Mouse (Mus musculus): ENCODE measurements around the gene Kcnh2.
"Not testable (repeated sequence)": the region's sequence is repeated elsewhere in the genome, so short reads cannot be mapped to it uniquely, and the experiment has no call there.

The Kcnh2 gene

DNA sequence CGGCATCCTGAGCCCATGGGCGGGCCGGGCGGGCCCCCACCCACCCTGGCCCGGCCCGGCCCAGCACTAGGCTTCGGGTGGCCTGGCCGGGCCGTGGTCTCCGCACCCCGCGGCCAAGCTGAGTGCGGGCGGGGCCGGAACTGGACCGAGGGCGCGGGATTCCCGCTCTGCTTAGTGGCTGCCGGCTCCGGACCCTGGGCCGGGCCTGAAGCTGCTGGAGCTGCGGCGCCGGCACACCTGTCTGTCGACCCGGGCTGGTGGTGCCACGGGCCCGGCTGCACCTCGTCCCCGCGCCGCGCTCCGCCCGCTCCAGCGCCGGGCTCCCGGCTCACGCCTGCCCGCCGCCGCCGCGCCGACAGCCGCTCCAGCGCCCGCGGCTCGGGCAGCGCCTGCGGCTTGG is at the start of gene Kcnh2:
TSS of gene Kcnh2 (minus strand) at position 327 of the 400 bp plus-strand sequence.
- DNase-seq (ENCODE audit: low read depth, low spot score), result no peak

DNA sequence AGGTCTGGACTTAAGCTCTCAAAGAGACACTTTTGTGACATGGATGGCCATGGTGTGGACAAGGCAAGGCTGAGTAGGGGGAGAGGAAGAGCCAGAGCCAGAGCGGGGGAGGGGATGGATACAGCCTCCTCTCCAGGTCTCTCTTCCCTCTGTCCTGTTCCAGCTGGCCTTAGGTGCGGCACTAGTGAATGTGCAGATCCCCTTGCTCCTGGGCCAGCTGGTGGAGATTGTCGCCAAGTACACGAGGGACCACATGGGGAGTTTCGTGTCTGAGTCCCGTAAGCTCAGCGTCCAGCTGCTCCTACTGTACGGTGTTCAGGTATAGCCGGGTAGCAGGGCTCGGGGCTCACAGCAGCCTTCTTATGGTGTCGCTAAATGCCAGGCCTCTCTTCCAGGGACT is 49.0 kb upstream of the Kcnh2 start:
- DNase-seq (ENCODE audit: low read depth, low spot score), result no peak

DNA sequence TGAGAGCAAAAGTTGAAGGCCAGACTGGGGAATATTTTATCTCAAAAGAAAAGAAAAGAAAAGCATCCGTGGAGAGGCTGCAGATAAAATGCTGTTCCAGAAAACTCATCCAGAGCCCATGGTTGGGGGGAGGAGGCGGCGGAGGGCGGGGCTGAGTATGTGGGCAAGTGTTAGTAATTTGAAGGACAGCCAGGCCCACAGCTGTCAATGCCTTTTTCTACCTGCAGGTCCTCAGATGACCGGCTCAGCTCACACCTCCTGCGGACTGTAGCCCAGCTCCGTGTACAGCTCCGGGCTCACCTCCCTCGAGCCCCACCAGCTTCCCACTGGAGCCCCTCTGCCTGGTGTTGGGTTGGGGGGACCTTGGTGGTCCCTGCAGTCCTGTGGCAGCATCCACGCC is 48.3 kb upstream of the Kcnh2 start:
- DNase-seq (ENCODE audit: low read depth, low spot score), result no peak

DNA sequence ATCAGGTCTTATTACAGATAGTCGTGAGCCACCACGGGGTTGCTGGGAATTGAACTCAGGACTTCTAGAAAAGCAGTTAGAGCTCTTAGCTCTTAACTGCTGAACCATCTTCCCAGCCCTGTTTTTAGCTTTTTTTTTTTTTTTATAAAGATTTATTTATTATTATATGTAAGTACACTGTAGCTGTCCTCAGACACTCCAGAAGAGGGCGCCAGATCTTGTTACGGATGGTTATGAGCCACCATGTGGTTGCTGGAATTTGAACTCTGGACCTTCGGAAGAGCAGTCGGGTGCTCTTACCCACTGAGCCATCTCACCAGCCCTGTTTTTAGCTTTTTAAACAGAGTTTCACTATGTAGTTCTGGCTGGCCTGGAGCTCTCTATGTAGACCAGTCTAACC is 44.9 kb upstream of the Kcnh2 start:
- not testable (repeated sequence) for DNase-seq (ENCODE audit: low read depth, low spot score)

DNA sequence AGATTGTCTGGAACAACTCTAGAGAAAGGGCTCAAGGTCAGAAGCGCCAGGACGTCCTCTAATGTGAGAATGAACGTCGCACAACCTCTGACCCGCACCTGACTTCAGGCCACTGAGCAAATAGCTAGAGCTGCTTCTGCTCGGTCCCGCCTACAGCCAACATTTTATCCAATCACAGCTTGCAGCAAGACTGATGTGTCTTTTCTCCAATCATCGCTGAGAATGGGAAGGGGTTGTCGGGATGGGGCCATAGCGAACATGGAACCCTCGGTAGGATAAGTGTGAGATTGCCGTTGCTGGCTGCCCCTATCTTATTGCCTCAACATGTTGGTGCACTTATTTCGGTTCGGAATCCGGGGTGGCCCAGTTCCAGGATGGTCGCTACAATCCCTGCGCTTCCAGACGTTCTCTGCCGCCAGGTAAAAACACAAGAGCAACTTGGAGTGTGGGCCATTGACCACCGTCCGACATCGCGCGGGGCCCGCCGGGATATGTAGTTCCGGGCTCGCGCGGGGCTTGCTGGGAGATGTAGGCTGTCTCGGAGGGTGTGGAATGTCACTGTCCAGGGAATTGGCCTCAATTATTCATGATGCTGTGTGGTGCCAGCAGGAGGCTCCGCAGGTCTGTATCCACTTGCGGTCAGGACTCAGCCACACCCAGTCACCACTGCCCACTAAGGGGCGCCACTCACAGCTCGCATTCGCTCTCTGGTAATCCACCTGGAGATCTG is 42.9 kb upstream of the Kcnh2 start:
- DNase-seq (ENCODE audit: low read depth, low spot score), result peak; percentile 95

DNA sequence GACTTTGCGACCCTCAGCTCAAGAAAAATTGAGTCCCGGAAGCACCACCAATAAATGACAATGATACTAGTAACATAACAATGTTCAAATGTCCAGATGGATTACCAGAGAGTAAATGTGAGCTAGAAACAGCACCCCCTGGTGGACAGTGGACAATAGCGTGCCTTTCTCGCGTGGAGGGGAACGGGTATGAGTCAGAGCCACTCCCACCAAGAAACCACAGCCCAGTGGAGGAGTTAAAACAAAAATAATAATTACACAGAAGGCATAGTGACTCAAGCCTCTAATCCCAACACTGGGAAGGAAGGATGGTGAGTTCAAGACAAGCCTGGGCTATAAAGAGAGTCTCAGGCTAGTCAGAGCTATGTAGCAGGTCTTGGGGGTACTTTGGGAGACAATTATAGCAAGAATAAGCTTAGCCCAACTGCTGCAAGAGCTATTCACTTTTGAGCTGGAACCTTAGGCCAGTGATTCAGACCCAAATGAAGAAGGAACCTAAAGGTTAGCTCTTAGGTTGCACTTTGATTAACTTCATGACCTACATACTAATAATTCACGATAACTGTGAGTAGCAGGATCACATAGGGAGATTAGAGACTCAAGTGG is 42.1 kb upstream of the Kcnh2 start, which contains the start of gene Abcb8:
TSS of gene Abcb8 (plus strand) at position 272 of the 606 bp plus-strand sequence.
- peak; percentile 94 for DNase-seq (ENCODE audit: low read depth, low spot score)

DNA sequence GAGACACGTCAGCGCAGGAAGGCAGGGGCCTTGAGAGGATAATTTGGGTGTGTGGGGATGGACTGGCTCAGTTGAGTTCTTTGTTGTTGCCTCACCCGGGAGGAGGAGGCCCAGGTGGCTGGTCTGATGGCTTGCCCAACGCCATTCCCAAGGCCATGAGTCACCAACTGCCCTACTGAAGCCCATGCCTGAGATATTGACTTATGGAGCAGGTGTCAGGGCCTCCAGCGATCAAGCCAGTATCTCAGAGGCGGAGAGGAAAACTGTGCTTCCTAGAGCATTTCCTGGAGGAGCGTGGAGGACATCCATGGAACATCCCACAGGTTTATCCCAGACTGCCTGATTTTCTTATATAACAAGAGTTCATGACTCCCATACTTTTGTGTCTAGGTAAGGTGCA is 41.3 kb upstream of the Kcnh2 start:
- DNase-seq (ENCODE audit: low read depth, low spot score), result no peak

DNA sequence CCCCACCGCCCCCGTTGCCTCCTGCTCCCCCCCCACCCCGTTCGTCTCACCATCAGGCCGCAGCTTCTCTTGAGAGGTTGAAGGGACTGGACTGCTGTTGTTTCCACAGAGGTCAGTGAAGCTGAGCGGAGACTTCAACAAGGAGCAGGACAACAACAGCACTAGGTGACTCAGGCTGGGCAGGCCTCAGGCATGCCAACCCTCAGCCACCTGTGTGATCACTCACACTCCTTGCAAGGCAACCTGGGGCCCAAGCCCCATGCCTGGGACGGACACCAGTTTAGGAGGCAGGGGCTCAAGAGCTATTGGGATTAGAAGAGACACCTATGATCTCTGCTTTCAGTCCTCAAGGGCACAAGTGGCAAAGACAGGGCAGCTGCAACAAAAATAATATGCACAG is 40.5 kb upstream of the Kcnh2 start, which contains the start of gene Atg9b:
TSS of gene Atg9b (minus strand) at position 280 of the 400 bp plus-strand sequence.
- DNase-seq (ENCODE audit: low read depth, low spot score), result no peak

DNA sequence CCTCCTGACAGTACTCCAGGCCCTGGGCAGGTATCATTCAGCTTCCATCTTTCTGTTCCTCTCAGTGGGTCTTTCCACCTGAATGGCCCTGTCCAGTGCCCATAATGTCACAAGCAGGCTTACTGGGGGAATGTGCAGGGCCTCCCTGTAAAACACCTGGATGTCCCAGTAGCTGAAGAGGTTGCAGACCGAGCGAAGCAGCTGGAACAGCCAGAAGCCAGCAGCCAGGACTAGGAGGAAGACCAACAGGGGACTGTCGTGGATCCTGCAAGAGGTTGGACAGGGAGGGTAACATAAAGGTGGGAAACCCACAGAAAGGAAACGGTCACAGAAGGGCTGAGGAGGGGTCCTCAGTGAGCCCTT is 38.2 kb upstream of the Kcnh2 start:
- no peak for DNase-seq (ENCODE audit: low read depth, low spot score)

DNA sequence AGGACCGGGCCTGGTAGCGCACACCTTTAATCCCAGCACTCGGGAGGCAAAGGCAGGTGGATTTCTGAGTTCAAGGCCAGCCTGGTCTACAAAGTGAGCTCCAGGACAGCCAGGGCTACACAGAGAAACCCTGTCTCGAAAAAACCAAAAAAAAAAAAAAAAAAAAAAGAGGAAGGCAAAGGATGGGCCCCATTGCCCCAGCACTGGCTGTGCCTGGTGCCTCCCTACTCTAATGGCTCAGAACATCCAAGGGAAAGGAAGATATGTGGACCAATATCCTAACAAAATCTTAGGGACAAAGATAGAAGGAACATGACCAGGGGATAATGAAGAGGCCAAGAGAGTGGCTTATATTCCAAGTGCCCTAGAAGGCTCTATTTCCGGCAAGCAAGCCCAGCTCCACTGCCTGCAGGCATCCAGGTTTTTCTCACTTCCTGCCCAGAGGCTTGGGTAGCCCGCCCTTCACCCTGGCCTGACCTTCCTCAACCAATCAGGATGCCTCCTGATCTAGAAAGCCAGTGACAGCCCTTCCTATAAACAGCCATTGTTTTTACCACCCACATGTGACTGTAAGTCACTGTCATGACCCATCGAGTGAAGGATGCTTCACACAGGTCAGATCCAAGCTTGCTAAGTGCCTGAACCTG is 37.7 kb upstream of the Kcnh2 start:
- DNase-seq (ENCODE audit: low read depth, low spot score), result peak; percentile 74

DNA sequence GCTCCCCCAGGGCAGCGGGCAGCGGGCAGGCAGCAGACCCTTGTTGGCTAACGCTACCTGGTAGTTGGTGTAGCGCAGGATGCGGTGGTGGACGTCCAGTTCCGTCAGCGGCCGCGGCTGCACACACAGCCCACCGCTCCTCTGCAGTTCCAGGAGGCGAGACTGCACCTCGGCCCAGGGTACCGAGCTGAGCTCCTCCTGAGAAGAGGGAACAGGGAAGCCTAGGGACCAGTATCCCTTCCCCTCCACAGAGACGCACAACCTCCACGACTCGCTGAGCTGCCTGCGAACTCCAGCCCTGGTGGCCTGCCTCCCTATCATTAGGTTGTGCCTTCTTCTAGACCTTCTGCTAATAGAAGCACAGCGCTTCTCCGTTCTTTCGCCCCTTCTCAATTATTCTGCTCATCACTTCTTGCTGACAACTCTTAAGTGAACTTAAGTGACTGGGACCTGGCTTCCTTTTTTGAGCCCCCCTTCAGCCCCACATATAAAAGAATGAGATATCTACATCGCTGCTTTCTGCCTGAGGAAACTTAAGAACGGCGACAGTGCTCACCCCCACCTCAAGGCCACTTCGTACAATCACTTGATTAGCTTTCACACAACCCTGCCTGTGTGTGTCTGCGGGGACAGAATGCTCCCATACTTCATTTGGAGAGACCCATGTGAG is 37.0 kb upstream of the Kcnh2 start:
- no peak for DNase-seq (ENCODE audit: low read depth, low spot score)

DNA sequence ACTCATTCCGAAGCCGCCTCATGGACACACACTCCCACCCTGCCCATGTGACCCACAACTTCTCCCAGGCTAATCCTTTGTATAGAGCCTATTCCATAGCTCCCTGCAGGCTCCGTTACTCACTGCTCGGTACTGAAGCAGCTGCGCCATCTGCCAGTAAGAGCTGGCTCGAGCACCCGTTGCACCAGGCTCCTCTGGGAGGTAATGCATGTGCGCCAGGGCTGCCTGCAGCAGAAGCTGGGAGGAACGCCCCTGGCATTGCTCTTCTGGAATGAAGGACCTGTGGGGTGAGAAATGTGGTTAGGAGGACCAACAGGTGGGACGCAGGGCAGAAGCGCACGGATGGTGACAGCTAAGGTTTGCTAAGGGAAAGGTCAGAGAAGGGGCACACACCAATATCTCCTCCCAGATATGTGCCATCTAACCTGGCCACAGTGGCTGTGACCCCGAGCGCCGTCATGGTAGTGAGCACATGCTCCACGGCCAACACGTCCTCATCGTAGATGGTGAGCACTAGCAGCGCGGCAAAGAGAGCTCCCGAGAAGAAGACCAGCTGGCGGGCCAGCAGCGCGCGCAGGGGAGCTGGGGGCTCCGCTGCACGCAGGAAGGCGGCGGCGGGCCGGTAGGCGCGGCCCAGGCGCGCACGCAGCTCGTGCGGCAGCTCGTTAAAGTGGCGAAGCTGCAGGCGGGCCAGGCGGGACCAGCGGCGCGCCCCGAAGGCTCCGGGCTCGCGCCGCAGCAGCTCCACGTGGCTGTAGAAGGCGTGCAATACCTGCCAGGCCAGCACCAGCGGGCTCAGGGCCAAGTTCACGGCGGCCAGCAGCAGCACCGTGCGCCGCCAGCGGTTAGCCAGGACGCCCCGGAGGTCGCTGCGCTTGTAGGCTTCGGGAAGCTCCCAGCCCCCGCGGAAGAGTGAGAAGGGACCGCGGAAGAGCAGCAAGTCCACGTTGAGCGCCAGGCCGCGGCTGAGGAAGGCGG is 36.1 kb upstream of the Kcnh2 start:
- DNase-seq (ENCODE audit: low read depth, low spot score), result peak; percentile 69

DNA sequence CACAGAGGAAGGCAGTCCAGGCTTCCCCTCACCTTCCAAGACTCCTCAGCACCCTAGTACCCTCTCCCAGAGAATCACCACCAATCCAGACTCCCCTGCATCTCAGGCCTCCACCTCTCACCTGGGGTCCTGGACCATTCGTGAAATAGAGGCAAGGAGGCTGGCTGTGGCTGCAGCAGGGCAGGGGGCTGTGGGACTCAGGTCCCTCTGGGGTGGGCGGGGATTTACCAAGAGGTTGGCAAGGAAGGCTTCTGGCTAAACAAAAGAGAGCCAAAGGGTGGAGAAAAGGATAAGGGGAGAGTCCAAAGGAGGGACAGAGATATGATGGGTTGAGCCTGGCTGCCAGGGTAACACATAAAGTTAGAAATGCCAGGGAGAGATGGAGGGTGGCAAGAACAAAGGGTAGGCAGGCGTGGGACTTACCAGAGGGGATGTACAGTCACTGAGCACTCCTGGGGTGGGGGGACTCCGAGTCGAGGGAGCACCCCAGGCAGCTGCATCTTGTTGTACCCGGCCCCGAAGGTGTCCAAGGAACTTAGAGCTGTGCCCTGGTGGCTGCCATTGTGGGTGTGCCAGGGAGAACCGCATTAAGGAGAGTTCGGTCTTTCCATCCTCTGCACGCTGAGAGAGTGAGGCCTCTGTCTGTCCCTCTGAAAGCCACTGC is 34.6 kb upstream of the Kcnh2 start:
- no peak for DNase-seq (ENCODE audit: low read depth, low spot score)

DNA sequence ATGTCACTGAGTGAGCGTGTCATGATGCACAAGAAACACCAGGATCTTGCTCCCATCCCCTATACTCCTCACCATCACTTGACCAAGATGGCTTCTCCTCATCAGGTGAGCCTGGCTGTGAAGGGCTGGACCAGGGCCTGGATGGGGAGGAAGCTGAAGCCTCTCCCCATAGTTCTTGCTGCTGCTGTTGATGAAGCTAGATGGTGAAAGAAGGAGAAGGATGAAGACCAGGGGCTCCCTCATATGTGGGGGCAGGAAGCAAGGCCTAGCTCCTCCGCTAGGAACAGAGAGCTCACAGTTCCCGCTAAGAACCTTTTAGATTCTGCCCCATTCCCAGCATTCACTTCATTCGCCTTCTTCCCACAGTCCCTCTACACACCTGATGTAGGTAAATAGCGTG is 34.0 kb upstream of the Kcnh2 start:
- DNase-seq (ENCODE audit: low read depth, low spot score), result no peak

DNA sequence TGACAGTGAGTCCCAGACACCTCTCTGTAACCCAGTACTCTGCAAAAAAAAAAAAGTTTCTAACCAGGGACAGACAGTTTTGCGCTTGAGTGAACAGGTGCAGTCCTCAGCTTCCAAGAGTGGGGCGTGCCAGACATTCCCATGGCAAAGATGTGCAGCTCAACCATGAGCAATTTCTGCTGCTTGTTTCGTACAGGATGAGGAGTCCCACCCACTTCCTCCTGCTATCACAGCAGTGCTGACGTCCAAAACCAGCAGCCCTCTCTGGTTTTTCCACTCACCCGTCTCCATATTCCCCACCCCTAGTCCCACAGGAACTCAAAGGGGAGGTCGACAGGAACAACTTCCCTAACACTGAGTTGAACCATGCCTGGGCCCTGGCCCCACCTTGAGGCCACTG is 33.0 kb upstream of the Kcnh2 start:
- peak; percentile 73 for DNase-seq (ENCODE audit: low read depth, low spot score)

DNA sequence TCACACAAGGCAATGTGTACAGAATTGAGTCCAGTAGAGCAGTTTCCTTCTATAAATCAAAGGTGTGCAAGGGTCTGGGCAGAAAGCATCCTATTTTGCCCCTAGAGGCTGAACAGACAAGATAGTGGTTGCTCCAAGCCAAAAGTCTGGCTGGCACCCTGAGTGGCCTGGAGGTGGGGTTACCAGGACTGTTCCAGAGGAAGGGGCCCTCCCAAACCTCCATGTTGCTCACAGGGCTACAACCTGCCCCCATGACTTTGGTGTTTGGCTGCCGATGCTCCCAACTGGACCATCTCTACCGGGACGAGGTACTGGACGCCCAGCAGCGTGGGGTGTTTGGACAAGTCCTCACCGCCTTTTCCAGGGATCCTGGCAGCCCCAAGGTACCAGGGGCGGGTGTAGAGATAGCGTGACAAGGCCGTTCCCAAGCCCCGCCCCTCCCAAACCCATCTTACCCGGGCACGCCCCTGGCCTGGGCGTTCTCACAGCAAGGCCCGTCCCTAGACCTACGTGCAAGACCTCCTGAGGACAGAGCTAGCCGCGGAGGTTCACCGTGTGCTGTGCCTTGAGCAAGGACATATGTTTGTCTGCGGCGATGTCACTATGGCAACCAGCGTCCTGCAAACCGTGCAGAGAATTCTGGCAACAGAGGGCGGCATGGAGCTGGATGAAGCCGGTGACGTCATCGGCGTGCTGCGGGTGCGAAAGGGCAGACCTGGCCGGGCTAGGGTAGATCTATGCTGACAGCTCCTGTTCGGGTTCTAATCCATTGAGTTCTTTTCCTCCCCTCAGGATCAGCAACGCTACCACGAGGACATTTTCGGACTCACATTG is 31.8 kb upstream of the Kcnh2 start:
- peak; percentile 97 for DNase-seq (ENCODE audit: low read depth, low spot score)

DNA sequence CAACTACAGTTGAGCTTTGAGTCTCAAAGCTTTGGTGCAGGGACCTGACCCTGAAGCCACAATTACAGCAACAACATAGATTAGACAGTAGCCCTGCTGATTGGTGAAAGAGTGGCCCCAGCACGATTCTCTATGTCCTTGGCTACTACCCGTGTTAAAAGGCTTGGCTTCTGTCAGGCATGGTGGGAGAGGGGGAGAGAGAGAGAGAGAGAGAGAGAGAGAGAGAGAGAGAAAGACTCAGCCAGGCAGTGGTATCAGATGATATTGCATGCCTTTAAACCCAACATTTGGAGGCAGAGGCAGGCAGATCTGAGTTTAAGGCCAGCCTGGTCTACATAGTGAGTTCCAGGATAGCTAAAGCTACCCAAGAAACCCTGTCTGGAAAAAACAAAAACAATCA is 30.6 kb upstream of the Kcnh2 start:
- DNase-seq (ENCODE audit: low read depth, low spot score), result no peak

DNA sequence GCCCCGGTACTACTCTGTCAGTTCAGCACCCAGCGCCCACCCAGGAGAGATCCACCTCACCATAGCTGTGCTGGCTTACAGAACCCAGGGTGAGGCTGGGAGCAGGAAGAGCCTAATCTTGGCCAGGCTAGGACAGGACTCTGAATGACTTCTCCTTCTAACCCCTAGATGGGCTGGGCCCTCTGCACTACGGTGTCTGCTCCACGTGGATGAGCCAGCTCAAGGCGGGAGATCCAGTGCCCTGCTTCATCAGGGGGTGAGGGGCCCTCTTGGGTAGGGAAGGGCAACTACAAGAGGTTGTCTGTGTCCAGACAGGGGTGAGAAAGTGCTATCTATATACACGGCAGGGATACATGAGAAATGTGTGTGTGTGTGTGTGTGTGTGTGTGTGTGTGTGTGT is 30.1 kb upstream of the Kcnh2 start:
- no peak for DNase-seq (ENCODE audit: low read depth, low spot score)

DNA sequence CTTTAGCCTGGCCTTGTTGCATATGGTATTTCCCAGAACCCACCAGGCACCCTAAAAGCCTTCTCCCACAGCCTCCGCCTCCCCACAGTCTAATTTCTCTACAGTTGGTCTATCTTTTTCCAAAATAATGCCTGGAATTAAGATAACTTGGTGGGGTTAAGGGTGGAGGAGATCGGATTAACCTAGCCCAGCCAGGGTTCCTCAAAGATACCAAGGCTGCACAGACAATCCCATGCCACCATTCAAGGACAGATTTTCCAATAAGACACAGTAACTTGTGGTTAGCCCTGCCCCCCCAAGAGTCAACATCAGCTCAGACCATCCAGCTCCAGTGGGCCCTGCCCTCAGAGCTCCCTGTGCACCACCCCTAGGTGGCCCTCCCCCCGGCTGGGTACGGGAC is 29.1 kb upstream of the Kcnh2 start:
- no peak for DNase-seq (ENCODE audit: low read depth, low spot score)

DNA sequence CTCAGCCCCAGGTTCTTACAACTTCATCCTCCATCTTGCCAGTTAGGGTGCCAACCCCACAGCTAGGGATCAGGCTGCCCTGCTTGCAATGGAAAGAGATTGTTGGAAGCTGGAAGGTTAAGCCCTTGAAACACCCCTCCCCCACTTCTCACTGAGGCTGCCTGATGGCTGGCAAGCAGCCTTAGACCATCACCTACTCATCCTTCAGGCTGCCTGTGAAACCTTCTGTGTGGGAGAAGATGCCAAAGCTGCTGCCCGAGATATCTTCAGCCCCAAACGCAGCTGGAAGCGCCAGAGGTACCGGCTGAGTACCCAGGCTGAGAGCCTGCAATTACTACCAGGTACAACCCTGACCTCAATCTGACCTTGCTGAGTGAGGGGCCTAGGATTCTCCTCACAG is 28.1 kb upstream of the Kcnh2 start:
- no peak for DNase-seq (ENCODE audit: low read depth, low spot score)

Measured in CD4-positive, CD25-positive, alpha-beta regulatory T cell, adult 2 months (primary cell).